In the genomic region with DNA sequence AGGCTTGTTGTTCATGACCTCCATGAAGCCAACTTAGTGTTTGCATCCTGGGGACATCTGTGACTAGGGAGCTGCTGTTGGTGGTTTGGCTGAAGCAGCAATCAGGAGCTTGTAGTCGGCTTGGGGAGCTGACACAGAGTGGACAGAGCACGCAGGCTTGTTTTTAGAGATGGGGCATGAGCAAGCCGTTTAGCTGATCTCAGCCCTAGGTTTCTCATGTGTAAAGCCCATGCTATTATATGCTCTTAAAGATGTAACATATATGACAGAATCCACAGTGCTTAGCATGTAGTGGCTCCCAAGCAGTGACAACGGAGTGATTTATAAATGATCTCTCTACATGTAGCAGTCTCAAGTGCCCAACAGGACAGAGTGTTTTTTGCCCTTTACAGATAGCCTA, we compare ENCODE assay signal across 34 mouse cellular contexts.
"Had no signal": no experiment of that assay in that cellular context is flagged by ENCODE, and none has a peak within 500 bp of the region (broad histone marks: within the 10 kb centered on the region; RNA-seq: fewer than 3 reads in every experiment).

No protein-coding gene starts in this region.

- H3K36me3 ChIP-seq: heart, embryonic 10.5 days; heart, embryonic 13.5 days; heart, embryonic 15.5 days; hindbrain, embryonic 10.5 days; hindbrain, embryonic 12.5 days; hindbrain, embryonic 13.5 days; hindbrain, embryonic 15.5 days; intestine, embryonic 15.5 days; kidney, embryonic 15.5 days had no signal

- H3K4me2 ChIP-seq: heart, embryonic 12.5 days; heart, embryonic 13.5 days; heart, embryonic 15.5 days; hindbrain, embryonic 12.5 days; hindbrain, embryonic 13.5 days; hindbrain, embryonic 14.5 days; hindbrain, embryonic 15.5 days; intestine, embryonic 15.5 days; kidney, embryonic 15.5 days had no signal

- H3K9ac ChIP-seq: heart, embryonic 12.5 days; heart, embryonic 13.5 days; heart, embryonic 15.5 days; hindbrain, embryonic 12.5 days; hindbrain, embryonic 13.5 days; hindbrain, embryonic 14.5 days; hindbrain, embryonic 15.5 days; intestine, embryonic 15.5 days; kidney, embryonic 15.5 days had no signal

- H3K4me3 ChIP-seq: heart, embryonic 10.5 days; heart, embryonic 12.5 days; heart, embryonic 13.5 days; heart, embryonic 15.5 days; hindbrain, embryonic 10.5 days; hindbrain, embryonic 12.5 days; hindbrain, embryonic 13.5 days; hindbrain, embryonic 15.5 days; intestine, embryonic 15.5 days; kidney, embryonic 15.5 days; layer of hippocampus, adult 2 months had no signal

- H3K4me1 ChIP-seq: intestine, embryonic 15.5 days had no signal

- H3K9me3 ChIP-seq: heart, embryonic 10.5 days; heart, embryonic 12.5 days; heart, embryonic 15.5 days; hindbrain, embryonic 12.5 days; hindbrain, embryonic 15.5 days; intestine, embryonic 15.5 days; kidney, embryonic 15.5 days had no signal

- H3K27me3 ChIP-seq: heart, embryonic 12.5 days; heart, embryonic 13.5 days; heart, embryonic 15.5 days; hindbrain, embryonic 12.5 days; hindbrain, embryonic 13.5 days; hindbrain, embryonic 15.5 days; intestine, embryonic 15.5 days; kidney, embryonic 15.5 days had no signal

- H3K27ac ChIP-seq: heart, embryonic 10.5 days; heart, embryonic 13.5 days; heart, embryonic 15.5 days; hindbrain, embryonic 10.5 days; hindbrain, embryonic 12.5 days; hindbrain, embryonic 13.5 days; hindbrain, embryonic 14.5 days; hindbrain, embryonic 15.5 days; hindbrain, postnatal 0 days; intestine, embryonic 15.5 days; kidney, embryonic 15.5 days; kidney, postnatal 0 days had no signal

- DNase-seq: heart, postnatal 10 days; heart, postnatal 14 days; heart, postnatal 36 days; heart, postnatal 4 days; kidney, adult 11 months; kidney, adult 18-20 months; kidney, adult 2 months; kidney, adult 8-10 months; kidney, adult 9 months; kidney, postnatal 10 days; kidney, postnatal 14 days; kidney, postnatal 25 days; kidney, postnatal 36 days; kidney, postnatal 4 days; layer of hippocampus, adult 9-11 months; layer of hippocampus, postnatal 36 days had no signal

- ATAC-seq: hindbrain, embryonic 16.5 days; hindbrain, postnatal 0 days; inflammation-experienced regulatory T-cells, adult 6 months; intestine, embryonic 15.5 days; intestine, embryonic 16.5 days; intestine, postnatal 0 days had no signal
